Mouse (Mus musculus) embryonic fibroblast, embryonic 13.5 days (primary cell): ENCODE results near the gene Tomm70a.

Experiments
- CTCF ChIP-seq: IDR thresholded peaks from 2 replicates; pipeline ENCODE4 v1.5.1; 2011; ENCODE audit warnings: mild to moderate bottlenecking, control low read depth, low read length, moderate library complexity, borderline replicate concordance; ENCODE audit not compliant: insufficient read depth
- POLR2A ChIP-seq: IDR thresholded peaks from 2 replicates; pipeline ENCODE4 v1.6.1; 2011; ENCODE audit warnings: low read depth, mild to moderate bottlenecking, control low read depth, low read length, moderate library complexity

DNA sequence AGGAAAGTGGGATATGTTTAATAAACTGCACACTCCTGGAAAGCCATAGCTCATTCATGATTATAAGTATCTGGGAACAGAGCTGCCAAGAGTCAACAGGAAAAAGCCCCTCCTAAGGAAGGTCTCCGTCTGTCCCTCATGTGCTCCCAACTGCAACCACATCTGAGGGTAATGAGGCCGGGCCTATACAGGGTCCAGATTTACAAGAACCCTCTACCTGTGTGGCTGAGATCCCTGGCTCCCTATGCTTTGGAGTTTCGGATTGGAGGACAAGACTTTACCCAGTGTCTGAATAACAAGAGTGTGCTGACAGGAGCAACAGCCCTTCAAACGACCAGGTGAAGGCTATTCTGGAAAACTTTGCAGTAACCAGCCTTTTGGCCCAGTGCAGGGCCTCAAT, 36.2 kb downstream of the Tomm70a start:
- TF ChIP-seq CTCF (no peak), POLR2A (no peak)
